Mouse (Mus musculus): ENCODE measurements around the gene Ppp6r3. TPM values are rescaled to one million over a fixed set of nuclear protein-coding genes. Genes with fewer than 3 reads are reported as not detected.

Gene Ppp6r3
- total RNA-seq (2014; rRNA removed) (103 and 110 TPM in 2 replicates), polyA plus RNA-seq (2015; fragmentation: Nextera tagmentation; extraction: Ambion mirVana) (18.1 and 28.6 TPM in 2 replicates)

- WGBS, result 1% methylated on average over 51 of the region's 51 CpGs
- no peak for TF ChIP-seq CTCF (IDR thresholded peaks at IDR 0.05; ENCODE audit: low read depth)
- H3K27me3 ChIP-seq (ENCODE audit: insufficient read depth, low read length), result no peaks in the 10 kb centered on the region
These were observed at the start of gene Ppp6r3 for GRCm38 (mm10) chr19:3575632-3576384. Gene Ppp6r3, minus strand, starts transcription at chr19:3575749.

GRCm38 (mm10) chr19:3625111-3625510 is 49.6 kb upstream of the Ppp6r3 start:
- DNase-seq (no peak), ATAC-seq (no peak)
- Histone ChIP-seq H3K27ac (ENCODE audit: low read depth, low read length) (no peak overlapping the region), H3K9ac (no peak overlapping the region), H3K27me3 (ENCODE audit: insufficient read depth, low read length) (no peaks in the 10 kb centered on the region), H3K4me1 (ENCODE audit: insufficient read depth) (no peaks in the 10 kb centered on the region), H3K9me3 (ENCODE audit: low read length) (no peaks in the 10 kb centered on the region), H3K4me2 (ENCODE audit: low read depth) (no peak overlapping the region), H3K4me3 (ENCODE audit: low read depth, low read length) (no peak overlapping the region), H3K36me3 (ENCODE audit: insufficient read depth) (peaks cover 29% of the 10 kb centered on the region)
- WGBS, result 91% methylated on average over 7 of the region's 7 CpGs
- TF ChIP-seq CTCF (IDR thresholded peaks at IDR 0.05; ENCODE audit: low read depth), result no peak

More at GRCm38 (mm10) chr19:3575632-3576384, at the start of gene Ppp6r3:
- Histone ChIP-seq H3K4me2 (ENCODE audit: low read depth) (peak within 1 kb of the TSS; percentile 80), H3K9ac (peak within 1 kb of the TSS; percentile 80), H3K9me3 (ENCODE audit: low read length) (no peaks in the 10 kb centered on the region), H3K4me3 (ENCODE audit: low read depth, low read length) (peak within 1 kb of the TSS; percentile 96), H3K4me1 (ENCODE audit: insufficient read depth) (peaks cover 18% of the 10 kb centered on the region), H3K27ac (ENCODE audit: low read depth, low read length) (peak within 1 kb of the TSS; percentile 96), H3K36me3 (ENCODE audit: insufficient read depth) (no peaks in the 10 kb centered on the region)
- ATAC-seq, result peak; percentile 96
- peak; percentile 99 for DNase-seq

- Histone ChIP-seq H3K4me1 (ENCODE audit: insufficient read depth) (no peaks in the 10 kb centered on the region), H3K27ac (ENCODE audit: low read depth, low read length) (no peak overlapping the region), H3K9me3 (ENCODE audit: low read length) (no peaks in the 10 kb centered on the region), H3K36me3 (ENCODE audit: insufficient read depth) (peaks cover 28% of the 10 kb centered on the region), H3K4me2 (ENCODE audit: low read depth) (no peak overlapping the region), H3K27me3 (ENCODE audit: insufficient read depth, low read length) (no peaks in the 10 kb centered on the region), H3K9ac (no peak overlapping the region), H3K4me3 (ENCODE audit: low read depth, low read length) (no peak overlapping the region)
- no peak for ATAC-seq
- TF ChIP-seq CTCF (IDR thresholded peaks at IDR 0.05; ENCODE audit: low read depth), result peak; percentile 66
- 63% methylated on average over 5 of the region's 5 CpGs for WGBS
- peak; percentile 53 for DNase-seq
These were observed 48.3 kb upstream of the Ppp6r3 start for GRCm38 (mm10) chr19:3623824-3624223.

- no peak overlapping the region for H3K4me2 ChIP-seq (ENCODE audit: low read depth)
- H3K9ac ChIP-seq, result no peak overlapping the region
- H3K27ac ChIP-seq (ENCODE audit: low read depth, low read length), result no peak overlapping the region
- ATAC-seq (no peak), DNase-seq (no peak)
- no peak overlapping the region for H3K4me3 ChIP-seq (ENCODE audit: low read depth, low read length)
- no peaks in the 10 kb centered on the region for H3K4me1 ChIP-seq (ENCODE audit: insufficient read depth)
- no peaks in the 10 kb centered on the region for H3K27me3 ChIP-seq (ENCODE audit: insufficient read depth, low read length)
- 92% methylated on average over 4 of the region's 4 CpGs for WGBS
- no peak for TF ChIP-seq CTCF (IDR thresholded peaks at IDR 0.05; ENCODE audit: low read depth)
- no peaks in the 10 kb centered on the region for H3K9me3 ChIP-seq (ENCODE audit: low read length)
- peaks cover 28% of the 10 kb centered on the region for H3K36me3 ChIP-seq (ENCODE audit: insufficient read depth)
These were observed 47.7 kb upstream of the Ppp6r3 start for GRCm38 (mm10) chr19:3623294-3623693.

GRCm38 (mm10) chr19:3620871-3621270 is 45.3 kb upstream of the Ppp6r3 start:
- H3K36me3 ChIP-seq (ENCODE audit: insufficient read depth), result peaks cover 18% of the 10 kb centered on the region
- H3K4me1 ChIP-seq (ENCODE audit: insufficient read depth), result no peaks in the 10 kb centered on the region
- TF ChIP-seq CTCF (IDR thresholded peaks at IDR 0.05; ENCODE audit: low read depth), result no peak
- DNase-seq (no peak), ATAC-seq (no peak)
- H3K9me3 ChIP-seq (ENCODE audit: low read length), result no peaks in the 10 kb centered on the region
- no peak overlapping the region for H3K27ac ChIP-seq (ENCODE audit: low read depth, low read length)
- 93% methylated on average over 10 of the region's 10 CpGs for WGBS
- H3K4me3 ChIP-seq (ENCODE audit: low read depth, low read length), result no peak overlapping the region
- H3K27me3 ChIP-seq (ENCODE audit: insufficient read depth, low read length), result no peaks in the 10 kb centered on the region
- no peak overlapping the region for H3K4me2 ChIP-seq (ENCODE audit: low read depth)
- H3K9ac ChIP-seq, result no peak overlapping the region

GRCm38 (mm10) chr19:3619359-3619758 is 43.8 kb upstream of the Ppp6r3 start:
- 86% methylated on average over 2 of the region's 2 CpGs for WGBS
- H3K36me3 ChIP-seq (ENCODE audit: insufficient read depth), result peaks cover 27% of the 10 kb centered on the region

GRCm38 (mm10) chr19:3613991-3614390 is 38.4 kb upstream of the Ppp6r3 start:
- Histone ChIP-seq H3K4me1 (ENCODE audit: insufficient read depth) (no peaks in the 10 kb centered on the region), H3K36me3 (ENCODE audit: insufficient read depth) (peaks cover 18% of the 10 kb centered on the region), H3K27ac (ENCODE audit: low read depth, low read length) (no peak overlapping the region), H3K9ac (no peak overlapping the region), H3K4me3 (ENCODE audit: low read depth, low read length) (no peak overlapping the region), H3K9me3 (ENCODE audit: low read length) (no peaks in the 10 kb centered on the region), H3K27me3 (ENCODE audit: insufficient read depth, low read length) (no peaks in the 10 kb centered on the region), H3K4me2 (ENCODE audit: low read depth) (no peak overlapping the region)
- no peak for DNase-seq
- WGBS, result 97% methylated on average over 10 of the region's 10 CpGs
- TF ChIP-seq CTCF (IDR thresholded peaks at IDR 0.05; ENCODE audit: low read depth), result no peak
- ATAC-seq, result no peak

More at GRCm38 (mm10) chr19:3619359-3619758, 43.8 kb upstream of the Ppp6r3 start:
- no peak for DNase-seq
- Histone ChIP-seq H3K4me3 (ENCODE audit: low read depth, low read length) (no peak overlapping the region), H3K9ac (no peak overlapping the region), H3K27me3 (ENCODE audit: insufficient read depth, low read length) (no peaks in the 10 kb centered on the region), H3K4me2 (ENCODE audit: low read depth) (no peak overlapping the region), H3K9me3 (ENCODE audit: low read length) (no peaks in the 10 kb centered on the region), H3K27ac (ENCODE audit: low read depth, low read length) (no peak overlapping the region), H3K4me1 (ENCODE audit: insufficient read depth) (no peaks in the 10 kb centered on the region)
- ATAC-seq, result no peak
- peak; percentile 42 for TF ChIP-seq CTCF (IDR thresholded peaks at IDR 0.05; ENCODE audit: low read depth)

Data from forebrain, postnatal 0 days (tissue).